Mouse (Mus musculus): ENCODE measurements around the gene Kdm5d. TPM values are rescaled to one million over a fixed set of nuclear protein-coding genes. Genes with fewer than 3 reads are reported as not detected.

The Kdm5d gene
- total RNA-seq (2014; fragmentation: Nextera tagmentation), result 17.4 and 29.7 TPM in 2 replicates
- total RNA-seq (2017), result 20.9 and 28.8 TPM in 2 replicates

DNA sequence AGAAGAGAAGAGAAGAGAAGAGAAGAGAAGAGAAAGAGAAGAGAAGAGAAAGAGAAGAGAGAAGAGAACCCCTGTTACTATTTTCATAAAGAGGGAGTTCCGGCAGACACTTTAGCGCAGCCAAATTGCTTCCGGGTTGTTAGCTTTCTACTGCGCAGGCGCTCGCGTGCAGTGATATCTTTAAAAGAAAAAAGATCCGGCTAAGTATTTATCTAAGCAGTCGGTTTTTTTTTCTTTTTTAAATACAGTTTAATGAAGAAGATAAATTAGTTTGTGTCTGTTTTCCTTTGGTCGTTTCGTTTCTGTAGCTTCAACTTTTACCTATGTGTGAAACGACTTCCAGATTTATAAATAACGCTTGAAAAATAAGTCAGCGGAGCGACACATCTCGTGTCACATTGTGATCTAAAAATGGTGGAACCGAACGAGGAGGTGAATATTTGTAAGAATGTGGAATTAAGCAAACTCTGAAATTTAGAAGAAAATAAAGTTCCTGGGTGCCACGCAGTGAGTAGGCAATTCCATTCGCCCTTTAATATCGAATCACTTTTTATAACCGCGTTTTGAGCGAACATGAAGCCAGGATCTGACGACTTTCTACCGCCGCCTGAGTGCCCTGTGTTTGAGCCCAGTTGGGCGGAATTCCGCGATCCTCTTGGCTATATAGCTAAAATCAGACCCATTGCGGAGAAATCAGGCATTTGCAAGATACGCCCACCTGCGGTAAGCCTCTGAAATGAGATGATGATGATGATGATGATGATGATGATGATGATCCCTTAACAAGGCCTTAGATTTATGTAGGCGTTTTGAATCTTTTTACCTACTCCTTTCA lies at the start of gene Kdm5d:
TSS of gene Kdm5d (plus strand) at position 396 of the 835 bp plus-strand sequence.
- ATAC-seq (replicated peaks; ENCODE audit: poor library complexity, severe bottlenecking), result peak; percentile 84

DNA sequence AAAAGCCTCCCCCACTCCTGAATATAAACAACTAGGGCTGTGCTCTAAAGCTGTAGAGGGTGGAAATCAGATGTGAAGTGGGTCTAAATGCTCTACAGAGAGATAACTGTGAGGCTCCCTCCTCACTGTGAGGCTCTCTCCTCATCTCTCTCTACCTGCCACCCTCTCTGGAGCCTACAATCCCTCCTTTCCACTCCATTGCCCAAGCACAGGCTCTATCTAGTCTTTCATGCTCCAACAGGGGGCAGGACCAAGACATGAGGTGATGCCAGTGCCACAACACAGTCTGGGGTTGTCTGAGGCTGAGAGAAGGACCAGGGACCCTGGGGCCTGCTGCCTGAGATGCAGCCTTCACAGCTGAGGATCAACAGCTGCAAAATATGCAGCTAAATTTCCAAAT lies 25.2 kb upstream of the Kdm5d start:
- ATAC-seq (replicated peaks; ENCODE audit: poor library complexity, severe bottlenecking), result no peak

DNA sequence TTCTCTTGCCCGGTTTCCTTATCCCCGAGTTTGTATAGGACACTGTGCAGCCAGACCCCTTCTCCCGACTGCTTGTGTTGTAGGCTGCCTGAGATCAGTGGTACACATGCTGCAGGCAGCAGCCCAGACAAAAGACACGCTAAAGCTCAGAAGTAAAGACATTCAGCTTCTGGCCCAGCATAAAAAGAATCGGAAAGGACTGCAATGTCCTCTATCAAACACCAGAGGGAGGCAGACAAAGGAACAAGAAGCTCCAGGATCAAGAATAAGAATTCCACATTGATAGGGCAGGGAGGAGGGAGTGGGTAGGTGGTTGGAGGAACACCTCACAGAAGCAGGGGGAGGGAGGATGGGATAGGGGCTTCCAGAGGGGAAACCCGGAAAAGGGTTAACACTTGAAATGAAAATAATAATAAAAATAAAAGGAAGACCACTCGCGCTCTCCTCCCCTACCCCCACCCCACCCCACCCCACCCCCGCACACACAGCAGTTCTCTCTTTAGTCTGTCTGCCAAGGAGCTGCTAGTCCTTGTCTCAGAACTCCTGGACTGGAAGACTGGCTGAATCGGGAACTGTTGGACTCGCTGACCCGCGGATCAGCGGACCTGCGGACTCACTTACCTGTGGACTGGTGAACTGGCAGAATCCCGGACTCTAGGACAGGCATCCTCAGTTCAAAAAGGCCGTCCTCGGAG lies 24.6 kb upstream of the Kdm5d start:
- ATAC-seq (replicated peaks; ENCODE audit: poor library complexity, severe bottlenecking), result no peak

Other genes starting within 250 kb of the Kdm5d start
- not detected in 2 replicates for gene Zfy1, start 100.4 kb upstream of the Kdm5d start, total RNA-seq (2014; fragmentation: Nextera tagmentation)
- gene Zfy1, start 100.4 kb upstream of the Kdm5d start, total RNA-seq (2017), result not detected in 2 replicates
- not detected in 2 replicates for gene Uba1y, start 79.1 kb upstream of the Kdm5d start, total RNA-seq (2014; fragmentation: Nextera tagmentation)
- gene Uba1y, start 79.1 kb upstream of the Kdm5d start, total RNA-seq (2017), result not detected in 2 replicates
- 72.0 and 90.4 TPM in 2 replicates for gene Eif2s3y, start 112.8 kb downstream of the Kdm5d start, total RNA-seq (2014; fragmentation: Nextera tagmentation)
- gene Eif2s3y, start 112.8 kb downstream of the Kdm5d start, total RNA-seq (2017), result 117 and 142 TPM in 2 replicates

Data from granulocyte monocyte progenitor cell, adult 5-6 weeks (primary cell).